Comparison of ENCODE assay signal across 9 mouse cellular contexts in the genomic region with DNA sequence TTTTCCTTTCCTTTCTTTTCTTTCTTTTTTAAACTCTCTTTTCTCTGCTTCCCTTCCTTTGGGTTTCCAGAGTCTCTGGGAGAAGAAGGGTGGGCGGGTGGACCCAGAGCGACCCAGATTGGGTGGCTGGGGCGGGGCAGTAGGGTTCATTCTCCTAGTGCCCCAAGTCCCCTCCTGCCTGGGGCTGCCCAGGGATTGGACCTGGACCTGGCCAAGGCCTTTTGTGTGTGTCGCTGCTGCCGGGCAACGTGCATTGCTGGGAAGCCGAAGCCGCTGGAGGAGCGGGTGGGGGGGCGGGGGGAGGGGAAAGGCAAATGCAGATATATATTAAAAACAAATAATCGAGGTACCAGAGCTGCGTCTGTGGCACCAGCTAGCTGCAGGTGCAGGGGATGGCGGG. TPM values are rescaled to one million over a fixed set of nuclear protein-coding genes. Genes with fewer than 3 reads are reported as not detected.
DNase-seq lines count a peak whose midpoint lies in the region; ATAC-seq lines count a peak whose summit lies in the region.
"Had no signal": no experiment of that assay in that cellular context is flagged by ENCODE, and none has a peak within 500 bp of the region (broad histone marks: within the 10 kb centered on the region; RNA-seq: fewer than 3 reads in every experiment).

No protein-coding gene starts in this region.

- no peaks in the 10 kb centered on the region for H3K36me3 ChIP-seq in kidney, embryonic 14.5 days (ENCODE audit: control insufficient read depth, insufficient read depth, low read length)
- H3K36me3 ChIP-seq in embryonic facial prominence, embryonic 15.5 days = no peaks in the 10 kb centered on the region
- no peaks in the 10 kb centered on the region for H3K36me3 ChIP-seq in hindbrain, embryonic 16.5 days (ENCODE audit: control insufficient read depth, insufficient read depth, low read length)
- H3K36me3 ChIP-seq in neural tube, embryonic 12.5 days = peaks cover 5% of the 10 kb centered on the region; the same call in 1 of the 2 replicates

- WGBS in kidney, embryonic 14.5 days = 6% methylated on average over 13 of the region's 13 CpGs
- 7% methylated on average over 13 of the region's 13 CpGs for WGBS in embryonic facial prominence, embryonic 15.5 days
- 6% methylated on average over 13 of the region's 13 CpGs for WGBS in hindbrain, embryonic 16.5 days
- WGBS in neural tube, embryonic 12.5 days = 2% methylated on average over 13 of the region's 13 CpGs

- H3K9ac ChIP-seq in kidney, embryonic 14.5 days (ENCODE audit: low read depth, low read length) = peak overlapping the region; percentile 67; the same call in 1 of the 2 replicates
- H3K9ac ChIP-seq in embryonic facial prominence, embryonic 15.5 days = no peak overlapping the region
- H3K9ac ChIP-seq in hindbrain, embryonic 16.5 days (ENCODE audit: low read depth, low read length) = no peak overlapping the region; the same call in 1 of the 2 replicates
- peak overlapping the region; percentile 86 for H3K9ac ChIP-seq in neural tube, embryonic 12.5 days

- no peak for ATAC-seq in kidney, embryonic 14.5 days (ENCODE audit: low FRiP score, low TSS enrichment)
- ATAC-seq in embryonic facial prominence, embryonic 15.5 days (ENCODE audit: insufficient number of reproducible peaks, low FRiP score, low TSS enrichment, low read depth) = no peak
- peak; percentile 21; the same call in 1 of the 2 replicates for ATAC-seq in hindbrain, embryonic 16.5 days
- ATAC-seq in neural tube, embryonic 12.5 days (ENCODE audit: low FRiP score, low read depth) = no peak

- no peaks in the 10 kb centered on the region for H3K9me3 ChIP-seq in kidney, embryonic 14.5 days (ENCODE audit: control insufficient read depth, low read length)
- no peaks in the 10 kb centered on the region for H3K9me3 ChIP-seq in embryonic facial prominence, embryonic 15.5 days (replicated peaks)
- H3K9me3 ChIP-seq in hindbrain, embryonic 16.5 days (ENCODE audit: control insufficient read depth, low read length) = no peaks in the 10 kb centered on the region
- H3K9me3 ChIP-seq in neural tube, embryonic 12.5 days = no peaks in the 10 kb centered on the region

- H3K27me3 ChIP-seq in kidney, embryonic 14.5 days (ENCODE audit: control insufficient read depth, insufficient read depth, low read length) = peaks cover 11% of the 10 kb centered on the region
- peaks cover 54% of the 10 kb centered on the region for H3K27me3 ChIP-seq in embryonic facial prominence, embryonic 15.5 days
- H3K27me3 ChIP-seq in hindbrain, embryonic 16.5 days (replicated peaks; ENCODE audit: control insufficient read depth, insufficient read depth, low read length) = no peaks in the 10 kb centered on the region
- peaks cover 7% of the 10 kb centered on the region for H3K27me3 ChIP-seq in neural tube, embryonic 12.5 days (replicated peaks)

- peaks cover 25% of the 10 kb centered on the region for H3K4me1 ChIP-seq in kidney, embryonic 14.5 days (ENCODE audit: control insufficient read depth, insufficient read depth, low read length)
- peaks cover 21% of the 10 kb centered on the region for H3K4me1 ChIP-seq in embryonic facial prominence, embryonic 15.5 days
- peaks cover 36% of the 10 kb centered on the region for H3K4me1 ChIP-seq in hindbrain, embryonic 16.5 days (ENCODE audit: control insufficient read depth, insufficient read depth, low read depth, low read length)
- peaks cover 55% of the 10 kb centered on the region for H3K4me1 ChIP-seq in neural tube, embryonic 12.5 days

- peak overlapping the region; percentile 86 for H3K4me2 ChIP-seq in kidney, embryonic 14.5 days (replicated peaks; ENCODE audit: low read depth, low read length)
- H3K4me2 ChIP-seq in embryonic facial prominence, embryonic 15.5 days (replicated peaks) = peak overlapping the region; percentile 88
- H3K4me2 ChIP-seq in hindbrain, embryonic 16.5 days (ENCODE audit: low read length) = peak overlapping the region; percentile 71
- peak overlapping the region; percentile 83 for H3K4me2 ChIP-seq in neural tube, embryonic 12.5 days (replicated peaks)

- no peak for DNase-seq in kidney, adult 18-20 months
- DNase-seq in spleen, adult 12 weeks (ENCODE audit: low spot score) = no peak
- no peak for DNase-seq in frontal cortex, postnatal 14 days (ENCODE audit: low spot score in 2 of 2)
- no peak for DNase-seq in urinary bladder, postnatal 4 days (ENCODE audit: low spot score in 2 of 2)

- H3K4me3 ChIP-seq in kidney, embryonic 14.5 days (ENCODE audit: low read length) = peak overlapping the region; percentile 48
- peak overlapping the region; percentile 43; the same call in 1 of the 2 replicates for H3K4me3 ChIP-seq in embryonic facial prominence, embryonic 15.5 days (replicated peaks)
- H3K4me3 ChIP-seq in hindbrain, embryonic 16.5 days (ENCODE audit: low read length) = no peak overlapping the region; the same call in 1 of the 2 replicates
- H3K4me3 ChIP-seq in neural tube, embryonic 12.5 days = peak overlapping the region; percentile 49; the same call in 1 of the 2 replicates

- H3K27ac ChIP-seq in kidney, embryonic 14.5 days (ENCODE audit: low read depth, low read length) = no peak overlapping the region
- H3K27ac ChIP-seq in embryonic facial prominence, embryonic 15.5 days (replicated peaks) = no peak overlapping the region
- peak overlapping the region; percentile 75 for H3K27ac ChIP-seq in hindbrain, embryonic 16.5 days (ENCODE audit: low read depth, low read length)
- H3K27ac ChIP-seq in neural tube, embryonic 12.5 days = no peak overlapping the region
- H3K27ac ChIP-seq: macrophage had no signal

RNA-seq across cellular contexts. Expression of a gene that starts 10.2 kb away (rescaled TPM):
- 1.8 and 2.5 TPM in 2 replicates for polyA plus RNA-seq in kidney, embryonic 14.5 days (2014; fragmentation: Nextera tagmentation; extraction: Ambion mirVana)
- polyA plus RNA-seq in embryonic facial prominence, embryonic 15.5 days (2015; fragmentation: Nextera tagmentation; extraction: Ambion mirVana) = not detected in 2 replicates
- polyA plus RNA-seq in hindbrain, embryonic 16.5 days (2015; fragmentation: Nextera tagmentation; extraction: Ambion mirVana) = 0.14 TPM in 1 of 2 replicates, not detected in the other
- not detected in 2 replicates for polyA plus RNA-seq in neural tube, embryonic 12.5 days (2016; fragmentation: Nextera tagmentation; extraction: Ambion mirVana)
- polyA plus RNA-seq: macrophage had no signal

Comparison
In these comparisons a context has a peak if more than half of its experiments do, and no peak if none do; other contexts are left out.
1. H3K9ac ChIP-seq: peak in kidney, embryonic 14.5 days (single experiment) and neural tube, embryonic 12.5 days (single experiment); none in embryonic facial prominence, embryonic 15.5 days (single experiment) and hindbrain, embryonic 16.5 days (single experiment).
2. Peak in every context shown above with its lines, with median percentiles within 50 percentile points of each other: H3K4me2 ChIP-seq.